Mouse (Mus musculus) forebrain, embryonic 12.5 days (tissue): ENCODE measurements at regions not wholly inside any gene's neighbourhood (a gene's known extent, or its start where the extent isn't known, plus 50 kb on each side); places are given as distances from the start of the nearest gene placed in this dataset.

Experiments used
- ATAC-seq: fragments of 200-750 bp; cut with Nextera tagmentation; 2 replicates; pipeline ENCODE4 v1.8.0; 2017; ENCODE audit warnings: moderate TSS enrichment; ENCODE audit not compliant: low FRiP score
- H3K27ac ChIP-seq: fragments of 300-500 bp; sonication (generic); 2 replicates; pipeline ENCODE4 v1.5.1; 2016; ENCODE audit warnings: mild to moderate bottlenecking
- H3K27me3 ChIP-seq: fragments of 300-500 bp; sonication (generic); 2 replicates; pipeline ENCODE4 v1.6.1; 2016; ENCODE audit warnings: mild to moderate bottlenecking
- H3K36me3 ChIP-seq: fragments of 300-500 bp; sonication (generic); replicated peaks from 2 replicates; pipeline ENCODE4 v1.6.1; 2016; ENCODE audit warnings: mild to moderate bottlenecking
- H3K4me1 ChIP-seq: fragments of 300-500 bp; sonication (generic); 2 replicates; pipeline ENCODE4 v1.6.1; 2016
- H3K4me2 ChIP-seq: fragments of 300-500 bp; sonication (generic); 2 replicates; pipeline ENCODE4 v1.6.1; 2016; ENCODE audit warnings: mild to moderate bottlenecking, moderate library complexity
- H3K4me3 ChIP-seq: fragments of 300-500 bp; sonication (generic); replicated peaks from 2 replicates; pipeline ENCODE4 v1.5.1; 2016; ENCODE audit warnings: mild to moderate bottlenecking
- H3K9ac ChIP-seq: fragments of 300-500 bp; sonication (generic); 2 replicates; pipeline ENCODE4 v1.6.1; 2016; ENCODE audit warnings: mild to moderate bottlenecking
- H3K9me3 ChIP-seq: fragments of 300-500 bp; sonication (generic); 2 replicates; pipeline ENCODE4 v1.6.1; 2016
- WGBS: fragments of 180-500 bp; shearing (Covaris S2); methylation state at CpG from one replicate; pipeline ENCODE4 v1.1.7; 2016; 5-methylcytosine and 5-hydroxymethylcytosine counted together

- 12% methylated on average over 4 of the region's 4 CpGs for WGBS
- H3K27me3 ChIP-seq, result no peaks in the 10 kb centered on the region
- no peak overlapping the region for H3K4me3 ChIP-seq
- no peak overlapping the region for H3K4me2 ChIP-seq
- no peaks in the 10 kb centered on the region for H3K9me3 ChIP-seq
- H3K9ac ChIP-seq, result no peak overlapping the region
- H3K4me1 ChIP-seq, result no peaks in the 10 kb centered on the region
- no peaks in the 10 kb centered on the region for H3K36me3 ChIP-seq
- no peak overlapping the region for H3K27ac ChIP-seq
- peak; percentile 93 for ATAC-seq
Observed at GRCm38 (mm10) chr7:88544393-88544792, 114.3 kb downstream of the Rab38 start.

GRCm38 (mm10) chr7:88544976-88545654 lies 115.0 kb downstream of the Rab38 start:
- H3K4me3 ChIP-seq, result no peak overlapping the region
- H3K36me3 ChIP-seq, result no peaks in the 10 kb centered on the region
- no peak overlapping the region for H3K9ac ChIP-seq
- no peak overlapping the region for H3K27ac ChIP-seq
- no peaks in the 10 kb centered on the region for H3K9me3 ChIP-seq
- no peak for ATAC-seq
- H3K4me2 ChIP-seq, result no peak overlapping the region
- no peaks in the 10 kb centered on the region for H3K27me3 ChIP-seq
- no peaks in the 10 kb centered on the region for H3K4me1 ChIP-seq
- 45% methylated on average over 5 of the region's 5 CpGs for WGBS

DNA sequence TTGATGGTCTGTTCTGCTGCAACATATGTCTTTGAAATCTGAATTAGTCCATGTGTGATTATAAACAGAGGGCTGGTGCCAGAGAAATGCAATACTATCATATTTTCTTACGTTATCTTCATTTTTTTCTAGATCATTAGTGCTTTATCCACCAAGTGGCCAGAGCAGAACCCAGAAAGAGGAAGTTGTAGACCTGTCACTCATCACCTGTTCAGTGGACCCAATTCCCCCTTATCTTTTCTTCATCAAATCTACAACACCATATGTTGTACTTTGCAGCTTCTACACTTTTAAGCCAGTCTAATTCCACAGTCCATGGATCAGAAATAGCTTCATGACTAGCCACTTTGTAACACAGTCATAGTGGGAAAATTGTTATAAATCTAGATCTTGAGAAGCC lies 145.0 kb downstream of the Rab38 start:
- no peak for ATAC-seq
- Histone ChIP-seq H3K4me2 (no peak overlapping the region), H3K36me3 (no peaks in the 10 kb centered on the region), H3K9me3 (no peaks in the 10 kb centered on the region), H3K27ac (no peak overlapping the region), H3K9ac (no peak overlapping the region), H3K4me1 (no peaks in the 10 kb centered on the region), H3K27me3 (no peaks in the 10 kb centered on the region), H3K4me3 (no peak overlapping the region)
- WGBS, result 86% methylated on average over 1 of the region's 1 CpGs

DNA sequence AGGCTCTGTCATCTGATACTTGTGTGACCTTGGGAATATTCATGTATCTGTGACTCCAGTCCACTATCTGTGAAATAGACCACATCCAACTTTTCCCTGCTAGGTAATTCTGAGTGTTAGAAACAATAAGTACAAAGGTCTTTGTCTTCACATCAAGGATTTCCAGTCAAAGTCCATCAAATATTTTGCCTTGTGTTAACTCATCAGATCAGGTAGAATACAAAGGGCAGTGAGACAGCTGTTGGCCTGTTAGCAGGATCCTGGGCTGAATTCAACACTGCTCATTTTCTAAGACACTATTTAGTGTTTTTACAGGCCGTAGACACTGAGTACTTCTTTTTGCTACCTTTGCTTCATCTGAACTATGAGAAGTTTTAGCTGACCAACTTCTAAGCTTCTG lies 170.7 kb downstream of the Rab38 start:
- no peaks in the 10 kb centered on the region for H3K4me1 ChIP-seq
- H3K27ac ChIP-seq, result no peak overlapping the region
- WGBS, result 90% methylated on average over 1 of the region's 1 CpGs
- no peak overlapping the region for H3K4me2 ChIP-seq
- no peak overlapping the region for H3K9ac ChIP-seq
- no peaks in the 10 kb centered on the region for H3K36me3 ChIP-seq
- no peak overlapping the region for H3K4me3 ChIP-seq
- H3K9me3 ChIP-seq, result no peaks in the 10 kb centered on the region
- no peaks in the 10 kb centered on the region for H3K27me3 ChIP-seq
- no peak for ATAC-seq
